Mouse (Mus musculus) brain, embryonic 18.5 days (tissue): ENCODE results near the gene Nmrk2.

Experiments
- DNase-seq: peaks from one replicate; pipeline ENCODE4 v3.0.0-alpha.2; 2012; ENCODE audit warnings: low read depth, low spot score

The Nmrk2 gene

DNA sequence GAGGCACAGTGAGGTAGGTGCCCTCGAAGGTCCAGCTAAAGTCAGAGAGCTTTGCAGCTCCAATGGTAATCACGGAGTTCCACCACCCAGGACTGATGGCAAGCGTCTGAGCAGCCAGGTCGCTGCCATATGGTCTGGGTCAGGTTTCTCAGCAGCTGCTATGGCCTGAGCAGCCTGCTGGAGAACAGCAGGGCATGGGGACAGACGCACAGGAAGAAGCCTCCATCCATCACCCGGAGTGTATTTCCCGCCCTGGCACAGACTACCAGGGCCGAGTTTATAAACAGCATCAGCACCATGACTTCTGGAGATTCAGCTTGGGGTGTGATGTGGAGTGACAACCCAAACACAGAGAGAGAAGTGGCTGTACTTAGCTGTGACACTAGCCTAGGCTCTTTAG, 36.7 kb downstream of the Nmrk2 start:
- no peak for DNase-seq

DNA sequence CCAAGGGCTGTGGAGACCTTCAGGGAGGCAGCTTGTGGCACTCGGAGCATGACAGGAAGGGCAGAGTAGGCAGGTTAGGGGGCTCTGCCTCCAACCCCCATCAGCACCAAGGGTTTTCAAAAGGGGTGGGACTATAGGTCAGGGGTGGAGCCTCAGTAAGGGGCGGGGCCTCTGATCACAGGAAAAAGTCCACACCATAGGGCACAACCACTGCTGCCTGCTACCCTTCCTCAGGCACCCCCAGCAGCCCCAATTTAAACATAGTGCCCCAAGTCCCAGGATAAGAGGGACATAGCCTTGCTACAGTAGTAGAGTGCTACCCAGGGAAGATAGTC, 39.6 kb downstream of the Nmrk2 start:
- DNase-seq: no peak

DNA sequence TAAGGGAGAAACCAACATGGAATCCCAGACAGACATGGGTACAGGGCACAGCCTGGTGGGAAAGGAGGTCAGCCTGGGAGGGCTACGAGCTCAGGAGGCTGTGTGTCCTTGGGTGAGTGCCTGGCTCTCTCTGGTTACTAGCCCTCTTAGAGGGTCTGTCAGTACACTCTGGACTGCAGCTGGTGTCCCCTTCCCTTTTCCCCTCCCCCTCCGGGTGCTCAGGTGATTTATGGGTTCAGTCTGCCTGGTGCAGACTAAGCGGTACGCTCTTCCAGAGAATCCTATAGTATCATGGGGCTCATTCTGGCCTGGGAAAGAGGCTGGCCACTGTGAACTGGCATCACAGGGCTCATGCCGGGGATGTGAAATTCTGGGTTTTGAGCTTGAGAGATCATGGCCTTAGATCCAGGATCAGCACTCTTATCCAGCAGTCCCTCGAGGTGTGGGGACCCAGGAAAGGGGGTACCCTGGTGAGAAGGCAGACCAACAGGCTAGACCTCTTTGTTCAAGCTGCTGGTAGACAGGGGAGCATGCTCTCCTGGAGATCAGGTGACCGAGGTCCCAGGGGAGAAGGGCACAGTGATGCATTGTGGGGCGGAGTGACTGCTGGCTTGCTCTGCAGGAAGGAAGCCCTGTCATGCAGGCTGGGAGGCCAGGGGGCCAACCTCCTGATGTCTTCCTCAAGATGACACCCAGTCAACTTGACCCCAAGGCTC, 40.1 kb downstream of the Nmrk2 start:
- DNase-seq: no peak

DNA sequence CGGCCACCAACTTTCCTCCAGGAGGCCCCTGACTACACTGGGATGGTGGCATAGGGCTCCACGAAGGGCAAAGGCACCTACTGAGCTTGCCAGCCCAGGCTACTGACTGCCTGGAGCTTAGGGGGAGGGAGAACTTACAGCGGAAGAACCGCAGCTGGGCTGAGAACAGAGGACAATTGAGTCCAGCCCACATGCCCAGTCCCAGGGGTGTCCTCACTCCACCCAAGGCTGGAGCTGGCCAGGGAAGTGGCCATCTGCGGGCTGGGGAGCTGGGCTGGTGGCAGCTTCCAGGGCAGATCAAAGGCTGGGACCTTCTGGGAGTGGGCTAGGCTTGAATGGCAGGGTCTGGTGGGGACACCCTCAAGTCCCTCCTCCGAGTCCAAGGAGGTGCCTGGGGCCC, 47.1 kb downstream of the Nmrk2 start:
- no peak for DNase-seq

DNA sequence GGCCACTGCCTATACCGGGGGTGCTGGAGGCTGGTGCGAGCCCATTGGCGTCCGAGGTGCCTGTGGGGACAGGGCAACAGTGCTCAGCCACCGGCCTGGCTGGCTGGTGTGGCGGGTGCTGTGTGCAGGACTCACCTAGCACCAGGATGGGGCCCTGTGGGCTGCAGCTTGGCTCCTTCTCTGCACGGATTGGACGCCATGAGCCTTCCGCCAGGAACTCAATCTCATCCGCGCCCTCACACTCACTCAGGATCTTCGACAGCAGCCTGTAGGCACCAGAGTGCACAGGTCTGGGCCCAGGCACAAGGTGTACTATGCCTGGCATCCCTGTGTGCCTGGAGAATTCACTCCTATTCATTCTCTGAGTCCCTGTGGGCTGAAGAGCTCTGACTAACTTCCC, 47.5 kb downstream of the Nmrk2 start:
- no peak for DNase-seq

DNA sequence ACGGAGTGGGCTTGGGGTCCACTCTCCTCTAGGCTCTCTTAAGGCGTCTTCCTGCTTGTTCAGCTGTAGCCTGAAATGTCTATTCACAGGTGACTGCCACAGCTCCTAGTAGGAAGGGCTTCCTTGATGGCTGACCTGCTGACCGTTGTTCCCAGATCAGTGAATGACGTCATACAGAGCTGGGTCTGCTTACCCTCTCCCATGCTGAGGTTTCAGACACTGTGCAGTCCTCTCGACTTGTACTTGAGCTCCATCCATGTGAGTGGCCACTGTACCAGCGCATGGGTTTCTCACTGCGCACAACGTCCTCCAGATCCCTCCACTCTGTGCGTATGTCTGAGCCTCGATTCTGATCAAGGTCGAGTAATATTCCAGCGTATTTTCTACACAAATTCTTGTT, 49.2 kb downstream of the Nmrk2 start:
- DNase-seq: no peak

DNA sequence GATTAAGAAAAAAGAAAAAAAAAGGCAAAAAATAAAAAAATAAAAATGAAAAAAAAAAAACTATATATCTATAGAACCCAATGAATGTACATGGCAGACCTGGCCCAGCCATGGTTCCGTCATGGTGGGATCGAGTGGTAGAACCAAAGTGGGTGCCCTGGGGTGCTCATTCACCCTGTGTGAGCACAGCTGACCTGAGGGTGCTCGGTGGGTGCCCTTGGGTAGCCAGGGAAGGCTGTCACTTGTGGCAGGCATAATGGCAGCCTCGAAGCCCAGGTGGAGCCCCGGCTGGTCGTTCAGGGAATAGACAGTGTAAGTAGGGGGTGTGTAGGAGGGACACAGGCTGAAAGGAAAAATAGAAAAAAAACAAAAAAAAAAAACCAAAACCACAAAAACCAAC, 50.6 kb downstream of the Nmrk2 start:
- DNase-seq: no peak
